Mouse (Mus musculus) stomach, postnatal 0 days (tissue): Measurements from ENCODE around the gene Rhox12. TPM values are rescaled to one million over a fixed set of nuclear protein-coding genes. Genes with fewer than 3 reads are reported as not detected.

Experiments
- ATAC-seq: fragments of 200-750 bp; cut with Nextera tagmentation; 2 replicates; pipeline ENCODE4 v1.8.0; 2017; ENCODE audit not compliant: low FRiP score, low TSS enrichment
- DNase-seq: peaks from one replicate; pipeline ENCODE4 v3.0.0-alpha.2; 2016; ENCODE audit warnings: low spot score
- H3K27ac ChIP-seq: fragments of 300-500 bp; sonication (generic); replicated peaks from 2 replicates; pipeline ENCODE4 v1.5.1; 2014; ENCODE audit warnings: mild to moderate bottlenecking, control low read depth
- H3K27me3 ChIP-seq: fragments of 300-500 bp; sonication (generic); 2 replicates; pipeline ENCODE4 v1.6.1; 2014; ENCODE audit warnings: low read length; ENCODE audit not compliant: control insufficient read depth, insufficient read depth
- H3K36me3 ChIP-seq: fragments of 300-500 bp; sonication (generic); 2 replicates; pipeline ENCODE4 v1.6.1; 2014; ENCODE audit warnings: low read length, mixed read lengths; ENCODE audit not compliant: control insufficient read depth, insufficient read depth
- H3K4me1 ChIP-seq: fragments of 300-500 bp; sonication (generic); replicated peaks from 2 replicates; pipeline ENCODE4 v1.6.1; 2014; ENCODE audit warnings: antibody characterized with exemption; ENCODE audit not compliant: control insufficient read depth, insufficient read depth
- H3K4me2 ChIP-seq: fragments of 300-500 bp; sonication (generic); replicated peaks from 2 replicates; pipeline ENCODE4 v1.6.1; 2014; ENCODE audit warnings: low read depth, mild to moderate bottlenecking, control low read depth, moderate library complexity
- H3K4me3 ChIP-seq: fragments of 300-500 bp; sonication (generic); 2 replicates; pipeline ENCODE4 v1.5.1; 2014; ENCODE audit warnings: low read depth, low read length, control low read depth
- H3K9ac ChIP-seq: fragments of 300-500 bp; sonication (generic); 2 replicates; pipeline ENCODE4 v1.6.1; 2014; ENCODE audit warnings: mild to moderate bottlenecking, low read length, control low read depth, mixed read lengths
- H3K9me3 ChIP-seq: fragments of 300-500 bp; sonication (generic); 2 replicates; pipeline ENCODE4 v1.6.1; 2016; ENCODE audit warnings: low read length; ENCODE audit not compliant: control insufficient read depth
- CTCF ChIP-seq: IDR thresholded peaks from 2 replicates; pipeline ENCODE4 v1.5.1; 2016; ENCODE audit warnings: antibody characterized with exemption, low read depth, mild to moderate bottlenecking, moderate library complexity
- EP300 ChIP-seq: optimal IDR thresholded peaks from 2 replicates; pipeline ENCODE3; 2016; ENCODE audit warnings: antibody characterized with exemption
- WGBS: fragments of 180-500 bp; shearing (Covaris S2); extraction: QIAGEN DNeasy Blood & Tissue Kit; methylation state at CpG from one replicate; pipeline ENCODE4 v1.1.7; 2014; 5-methylcytosine and 5-hydroxymethylcytosine counted together
- polyA plus RNA-seq: library from polyadenylated mRNA; unstranded; fragments of >200 nt; fragmentation: Nextera tagmentation; extraction: Ambion mirVana; gene quantifications from 2 replicates; pipeline ENCODE4 v1.2.1, GENCODE M21; 2015

The Rhox12 gene
- not detected in 2 replicates for polyA plus RNA-seq

GRCm38 (mm10) chrX:38110807-38111206 is at the start of gene Rhox12:
Gene Rhox12 (minus strand): TSS chrX:38110907.
- no peak within 1 kb of the TSS for H3K27ac ChIP-seq
- no peaks in the 10 kb centered on the region for H3K36me3 ChIP-seq
- no peak within 1 kb of the TSS for H3K4me2 ChIP-seq
- H3K27me3 ChIP-seq = no peaks in the 10 kb centered on the region
- ATAC-seq (no peak), DNase-seq (no peak)
- H3K9ac ChIP-seq = no peak within 1 kb of the TSS
- H3K4me3 ChIP-seq = no peak within 1 kb of the TSS
- TF ChIP-seq CTCF (no peak), EP300 (no peak)
- H3K9me3 ChIP-seq = no peaks in the 10 kb centered on the region
- WGBS = 72% methylated on average over 4 of the region's 4 CpGs
- H3K4me1 ChIP-seq = no peaks in the 10 kb centered on the region

GRCm38 (mm10) chrX:38159097-38159496 is 48.4 kb upstream of the Rhox12 start:
- peak; percentile 47; the same call in 1 of the 2 replicates for TF ChIP-seq CTCF
- no peak for TF ChIP-seq EP300

GRCm38 (mm10) chrX:38121478-38121877 is 10.8 kb upstream of the Rhox12 start:
- Histone ChIP-seq H3K27me3 (no peaks in the 10 kb centered on the region), H3K4me2 (no peak overlapping the region), H3K9ac (no peak overlapping the region), H3K36me3 (no peaks in the 10 kb centered on the region), H3K27ac (no peak overlapping the region), H3K4me1 (no peaks in the 10 kb centered on the region), H3K9me3 (no peaks in the 10 kb centered on the region), H3K4me3 (no peak overlapping the region)
- TF ChIP-seq CTCF (no peak), EP300 (no peak)
- WGBS = 86% methylated on average over 23 of the region's 34 CpGs
- DNase-seq (no peak), ATAC-seq (no peak)

More at GRCm38 (mm10) chrX:38159097-38159496, 48.4 kb upstream of the Rhox12 start:
- Histone ChIP-seq H3K27me3 (no peaks in the 10 kb centered on the region), H3K4me3 (no peak overlapping the region), H3K4me2 (no peak overlapping the region), H3K4me1 (no peaks in the 10 kb centered on the region), H3K9ac (no peak overlapping the region), H3K27ac (no peak overlapping the region), H3K9me3 (no peaks in the 10 kb centered on the region), H3K36me3 (no peaks in the 10 kb centered on the region)
- DNase-seq = no peak
- WGBS = 58% methylated on average over 1 of the region's 1 CpGs
- ATAC-seq = no peak

DNA sequence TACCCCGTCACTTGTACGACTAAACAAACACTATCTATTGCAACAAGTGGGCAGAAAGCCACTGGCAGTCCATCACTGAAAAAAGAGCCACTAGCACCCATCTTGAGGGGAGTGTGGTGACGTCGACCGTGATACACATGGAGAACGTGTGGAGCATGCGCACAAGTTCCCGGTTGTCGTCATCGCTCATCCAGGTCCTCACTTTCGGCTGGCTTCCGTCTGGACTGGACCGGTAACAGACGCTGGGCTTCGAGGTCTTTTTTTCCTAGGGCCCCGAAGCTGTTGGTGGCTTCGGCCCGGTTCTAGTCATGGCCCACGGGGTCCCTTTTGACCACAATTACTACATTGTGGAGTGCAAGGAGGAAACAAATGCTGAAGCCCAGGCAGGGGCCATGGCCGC is 10.3 kb upstream of the Rhox12 start, which contains the start of gene Rhox13:
Gene Rhox13 (plus strand): TSS at position 238 of the 400 bp plus-strand sequence.
- Histone ChIP-seq H3K4me2 (no peak within 1 kb of the TSS), H3K9ac (no peak within 1 kb of the TSS), H3K27me3 (no peaks in the 10 kb centered on the region), H3K36me3 (no peaks in the 10 kb centered on the region), H3K27ac (no peak within 1 kb of the TSS), H3K9me3 (no peaks in the 10 kb centered on the region), H3K4me1 (no peaks in the 10 kb centered on the region), H3K4me3 (no peak within 1 kb of the TSS)
- no peak for ATAC-seq
- TF ChIP-seq EP300 (no peak), CTCF (no peak)
- WGBS = 96% methylated on average over 20 of the region's 20 CpGs
- DNase-seq = no peak

DNA sequence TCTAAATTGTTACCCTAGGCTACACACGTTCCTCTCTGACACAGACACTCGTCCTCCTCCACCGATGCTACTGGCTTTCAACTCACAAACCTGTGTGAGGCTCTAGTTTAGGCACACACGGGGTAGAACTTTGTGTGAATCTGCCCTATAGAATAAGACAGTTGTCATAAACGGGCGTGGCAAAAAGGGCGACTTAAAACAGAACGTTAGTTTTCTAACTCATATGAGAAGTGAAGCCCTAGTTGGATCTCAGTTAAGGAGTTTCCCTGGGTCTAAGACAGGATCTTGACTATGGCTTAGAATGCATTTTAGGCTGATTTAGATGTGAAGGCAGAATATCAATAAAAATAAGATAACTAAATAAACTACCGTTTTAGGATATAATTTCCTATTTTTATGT is 25.7 kb downstream of the Rhox12 start, which contains the start of gene Rhox11:
Gene Rhox11 (minus strand): TSS at position 101 of the 400 bp plus-strand sequence.
- no peak within 1 kb of the TSS for H3K27ac ChIP-seq
- DNase-seq = no peak
- no peaks in the 10 kb centered on the region for H3K27me3 ChIP-seq
- H3K4me1 ChIP-seq = no peaks in the 10 kb centered on the region
- ATAC-seq = no peak
- H3K36me3 ChIP-seq = no peaks in the 10 kb centered on the region
- TF ChIP-seq EP300 (no peak), CTCF (no peak)
- H3K4me3 ChIP-seq = no peak within 1 kb of the TSS
- H3K4me2 ChIP-seq = no peak within 1 kb of the TSS
- H3K9me3 ChIP-seq = no peaks in the 10 kb centered on the region
- H3K9ac ChIP-seq = no peak within 1 kb of the TSS
- 85% methylated on average over 9 of the region's 9 CpGs for WGBS

- DNase-seq (peak; percentile 46), ATAC-seq (no peak)
- 14% methylated on average over 12 of the region's 12 CpGs for WGBS
- TF ChIP-seq EP300 (no peak), CTCF (peak; percentile 77)
- Histone ChIP-seq H3K4me1 (no peaks in the 10 kb centered on the region), H3K36me3 (no peaks in the 10 kb centered on the region), H3K4me3 (no peak overlapping the region), H3K4me2 (no peak overlapping the region), H3K27me3 (no peaks in the 10 kb centered on the region), H3K9me3 (no peaks in the 10 kb centered on the region), H3K9ac (no peak overlapping the region), H3K27ac (no peak overlapping the region)
Observed at GRCm38 (mm10) chrX:38084226-38084625, 26.5 kb downstream of the Rhox12 start.
